In genomic region chr12:79192193-79192592, GRCm38 (mm10) we compare ENCODE assay signal across 7 mouse cellular contexts. TPM values are rescaled to one million over a fixed set of nuclear protein-coding genes. Genes with fewer than 3 reads are reported as not detected.
DNase-seq lines count a peak whose midpoint lies in the region; ATAC-seq and TF ChIP-seq lines count a peak whose summit lies in the region.

Gene Rdh11 (minus strand): TSS chr12:79192293.

- TF ChIP-seq EP300 in liver, postnatal 0 days (IDR thresholded peaks at IDR 0.05; ENCODE audit: low read depth), result no peak

- no peaks in the 10 kb centered on the region for H3K9me3 ChIP-seq in lung, embryonic 14.5 days (ENCODE audit: low read depth, low read length)
- no peaks in the 10 kb centered on the region for H3K9me3 ChIP-seq in hindbrain, embryonic 15.5 days
- H3K9me3 ChIP-seq in liver, postnatal 0 days (ENCODE audit: low read length), result no peaks in the 10 kb centered on the region

- H3K27me3 ChIP-seq in lung, embryonic 14.5 days (ENCODE audit: insufficient read depth, low read length), result no peaks in the 10 kb centered on the region
- no peaks in the 10 kb centered on the region for H3K27me3 ChIP-seq in hindbrain, embryonic 15.5 days
- H3K27me3 ChIP-seq in liver, postnatal 0 days (ENCODE audit: insufficient read depth, low read length), result no peaks in the 10 kb centered on the region

- TF ChIP-seq CTCF in lung, embryonic 14.5 days (IDR thresholded peaks at IDR 0.05; ENCODE audit: low read depth), result no peak
- no peak for TF ChIP-seq CTCF in liver, postnatal 0 days (IDR thresholded peaks at IDR 0.05; ENCODE audit: low read depth)

- H3K4me1 ChIP-seq in lung, embryonic 14.5 days (ENCODE audit: insufficient read depth), result 0 out of 2 replicates have a peak, but pooled peaks cover 5% of the 10 kb centered on the region
- H3K4me1 ChIP-seq in hindbrain, embryonic 15.5 days (replicated peaks), result peaks cover 29% of the 10 kb centered on the region
- peaks cover 15% of the 10 kb centered on the region for H3K4me1 ChIP-seq in liver, postnatal 0 days (ENCODE audit: insufficient read depth)

- WGBS in lung, embryonic 14.5 days, result 66% methylated on average over 6 of the region's 6 CpGs
- WGBS in hindbrain, embryonic 15.5 days, result 62% methylated on average over 6 of the region's 6 CpGs
- 61% methylated on average over 6 of the region's 6 CpGs for WGBS in liver, postnatal 0 days (ENCODE audit: insufficient replicate concordance)

- DNase-seq in lung, embryonic 14.5 days, result no peak
- no peak for DNase-seq in lung, postnatal 14 days
- no peak for DNase-seq in liver, postnatal 0 days
- no peak for DNase-seq in gastrocnemius, postnatal 4 days (ENCODE audit: low spot score in 2 of 2)
- DNase-seq in cerebellum, postnatal 14 days, result no peak

- peak within 1 kb of the TSS; percentile 69 for H3K4me2 ChIP-seq in lung, embryonic 14.5 days
- H3K4me2 ChIP-seq in hindbrain, embryonic 15.5 days, result peak within 1 kb of the TSS; percentile 71
- peak within 1 kb of the TSS; percentile 93 for H3K4me2 ChIP-seq in liver, postnatal 0 days (ENCODE audit: low read depth, low read length)

- ATAC-seq in lung, embryonic 14.5 days (ENCODE audit: insufficient read depth), result peak; percentile 17; the same call in 1 of the 2 replicates
- ATAC-seq in common myeloid progenitor, adult 5-6 weeks (replicated peaks; ENCODE audit: low read depth, poor library complexity, severe bottlenecking), result no peak
- no peak for ATAC-seq in hindbrain, embryonic 15.5 days (ENCODE audit: low FRiP score, low read depth)
- no peak for ATAC-seq in liver, postnatal 0 days

- peaks cover 11% of the 10 kb centered on the region; the same call in 1 of the 2 replicates for H3K36me3 ChIP-seq in lung, embryonic 14.5 days (ENCODE audit: insufficient read depth)
- H3K36me3 ChIP-seq in hindbrain, embryonic 15.5 days, result peaks cover 13% of the 10 kb centered on the region; the same call in 1 of the 2 replicates
- H3K36me3 ChIP-seq in liver, postnatal 0 days (replicated peaks; ENCODE audit: insufficient read depth, low read length), result peaks cover 15% of the 10 kb centered on the region

- peak within 1 kb of the TSS; percentile 50 for H3K9ac ChIP-seq in lung, embryonic 14.5 days
- H3K9ac ChIP-seq in hindbrain, embryonic 15.5 days, result peak within 1 kb of the TSS; percentile 59
- peak within 1 kb of the TSS; percentile 70 for H3K9ac ChIP-seq in liver, postnatal 0 days (replicated peaks)

- H3K4me3 ChIP-seq in lung, embryonic 14.5 days (ENCODE audit: low read depth, low read length), result peak within 1 kb of the TSS; percentile 63
- H3K4me3 ChIP-seq in hindbrain, embryonic 15.5 days, result peak within 1 kb of the TSS; percentile 57
- peak within 1 kb of the TSS; percentile 74 for H3K4me3 ChIP-seq in liver, postnatal 0 days (ENCODE audit: low read depth, low read length)

- H3K27ac ChIP-seq in lung, embryonic 14.5 days (ENCODE audit: low read depth), result peak within 1 kb of the TSS; percentile 19; the same call in 1 of the 2 replicates
- peak within 1 kb of the TSS; percentile 84 for H3K27ac ChIP-seq in hindbrain, embryonic 15.5 days (replicated peaks)
- peak within 1 kb of the TSS; percentile 80 for H3K27ac ChIP-seq in liver, postnatal 0 days (ENCODE audit: low read depth)

RNA-seq across cellular contexts. Expression of gene Rdh11, which starts in this region (rescaled TPM):
- 26.0 and 26.6 TPM in 2 replicates for polyA plus RNA-seq in lung, embryonic 14.5 days (2014; fragmentation: Nextera tagmentation; extraction: Ambion mirVana)
- total RNA-seq in common myeloid progenitor, adult 5-6 weeks (2017), result 24.7 and 25.1 TPM in 2 replicates
- polyA plus RNA-seq in hindbrain, embryonic 15.5 days (2015; fragmentation: Nextera tagmentation; extraction: Ambion mirVana), result 35.2 and 36.3 TPM in 2 replicates
- polyA plus RNA-seq in liver, postnatal 0 days (2015; fragmentation: Nextera tagmentation; extraction: Ambion mirVana), result 8.0 and 8.8 TPM in 2 replicates
- 1 to 10 TPM; 7.2 to 8.4 TPM for total RNA-seq in gastrocnemius, postnatal 4 days (2021)

Comparison
In these comparisons a context has a peak if more than half of its experiments do, and no peak if none do; other contexts are left out.
1. H3K27ac ChIP-seq: peak in every context shown above with its lines; median percentile 84 in hindbrain, embryonic 15.5 days; 80 in liver, postnatal 0 days; 19 in lung, embryonic 14.5 days.